Mouse (Mus musculus): ENCODE results near the gene Gm49387. TPM values are rescaled to one million over a fixed set of nuclear protein-coding genes. Genes with fewer than 3 reads are reported as not detected.
A peak's percentile ranks its signal among the peaks of the same experiment; 100 is the strongest.
"Not testable (repeated sequence)": the region's sequence is repeated elsewhere in the genome, so short reads cannot be mapped to it uniquely, and the experiment has no call there.

The Gm49387 gene
- polyA plus RNA-seq, 1 experiment, result not detected

- TF ChIP-seq CTCF (IDR thresholded peaks at IDR 0.05; ENCODE audit: extremely low read depth, insufficient read depth, low read length) (no peak), POLR2A (IDR thresholded peaks at IDR 0.05; ENCODE audit: extremely low read depth, insufficient read depth, low read length) (no peak)
- no peaks in the 10 kb centered on the region for H3K4me1 ChIP-seq (ENCODE audit: control insufficient read depth, insufficient read depth, low read length)
- H3K27ac ChIP-seq (ENCODE audit: insufficient read depth, low read length), result no peak overlapping the region
- no peak overlapping the region for H3K4me3 ChIP-seq (ENCODE audit: insufficient read depth, low read length)
Measured at GRCm38 (mm10) chr14:31613671-31614070, 27.0 kb downstream of the Gm49387 start.

- H3K4me1 ChIP-seq (ENCODE audit: control insufficient read depth, insufficient read depth, low read length), result no peaks in the 10 kb centered on the region
- H3K4me3 ChIP-seq (ENCODE audit: insufficient read depth, low read length), result no peak overlapping the region
- H3K27ac ChIP-seq (ENCODE audit: insufficient read depth, low read length), result no peak overlapping the region
- TF ChIP-seq CTCF (IDR thresholded peaks at IDR 0.05; ENCODE audit: extremely low read depth, insufficient read depth, low read length) (no peak), POLR2A (IDR thresholded peaks at IDR 0.05; ENCODE audit: extremely low read depth, insufficient read depth, low read length) (no peak)
Measured at GRCm38 (mm10) chr14:31611986-31612385, 28.7 kb downstream of the Gm49387 start.

DNA sequence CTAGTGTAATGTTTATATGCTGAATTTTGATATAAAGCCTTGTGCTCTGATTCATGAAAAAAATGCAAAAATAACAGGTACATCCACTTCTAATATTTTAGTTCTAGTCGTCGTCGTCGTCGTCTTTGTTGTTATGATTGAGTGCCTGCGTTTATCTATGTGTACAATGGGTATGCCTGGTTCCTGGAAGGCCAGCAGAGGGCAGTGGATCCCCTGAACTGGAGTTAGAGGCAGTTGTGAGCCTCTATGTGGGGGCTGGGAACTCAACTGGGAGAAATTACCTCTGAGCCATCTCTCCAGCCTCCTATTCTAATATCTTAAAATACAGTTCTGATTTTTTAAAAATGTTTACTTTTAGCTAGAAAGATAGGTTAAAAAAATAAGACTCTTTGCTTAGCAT, 35.2 kb downstream of the Gm49387 start:
- Histone ChIP-seq H3K27ac (ENCODE audit: insufficient read depth, low read length) (no peak overlapping the region), H3K4me1 (ENCODE audit: control insufficient read depth, insufficient read depth, low read length) (no peaks in the 10 kb centered on the region), H3K4me3 (ENCODE audit: insufficient read depth, low read length) (no peak overlapping the region)
- 0 out of 2 replicates have a peak, but pooled peaks have one; percentile 7 for TF ChIP-seq CTCF (IDR thresholded peaks at IDR 0.05; ENCODE audit: extremely low read depth, insufficient read depth, low read length)
- no peak for TF ChIP-seq POLR2A (IDR thresholded peaks at IDR 0.05; ENCODE audit: extremely low read depth, insufficient read depth, low read length)

DNA sequence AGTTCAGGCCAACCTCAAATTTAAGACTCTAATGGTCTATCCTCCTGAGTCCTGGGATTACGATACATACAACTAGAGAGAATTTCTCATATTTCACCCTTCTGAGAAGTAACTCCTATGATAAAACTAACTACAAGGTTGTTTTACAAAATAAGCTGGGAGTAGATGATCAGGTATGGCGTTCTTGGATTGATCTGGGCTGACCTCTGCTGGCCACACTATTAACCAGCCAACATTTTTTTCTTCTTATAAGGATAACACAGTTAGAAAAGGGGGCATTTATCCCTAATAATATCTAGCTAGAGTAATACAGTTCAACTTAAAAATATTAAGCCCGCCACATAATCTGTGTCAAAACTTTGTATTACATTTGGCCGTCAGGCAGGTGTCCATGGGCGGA, 35.8 kb downstream of the Gm49387 start:
- Histone ChIP-seq H3K4me1 (ENCODE audit: control insufficient read depth, insufficient read depth, low read length) (no peaks in the 10 kb centered on the region), H3K27ac (ENCODE audit: insufficient read depth, low read length) (no peak overlapping the region), H3K4me3 (ENCODE audit: insufficient read depth, low read length) (no peak overlapping the region)
- TF ChIP-seq POLR2A (IDR thresholded peaks at IDR 0.05; ENCODE audit: extremely low read depth, insufficient read depth, low read length) (no peak), CTCF (IDR thresholded peaks at IDR 0.05; ENCODE audit: extremely low read depth, insufficient read depth, low read length) (peak; percentile 38; the same call in 1 of the 2 replicates)

DNA sequence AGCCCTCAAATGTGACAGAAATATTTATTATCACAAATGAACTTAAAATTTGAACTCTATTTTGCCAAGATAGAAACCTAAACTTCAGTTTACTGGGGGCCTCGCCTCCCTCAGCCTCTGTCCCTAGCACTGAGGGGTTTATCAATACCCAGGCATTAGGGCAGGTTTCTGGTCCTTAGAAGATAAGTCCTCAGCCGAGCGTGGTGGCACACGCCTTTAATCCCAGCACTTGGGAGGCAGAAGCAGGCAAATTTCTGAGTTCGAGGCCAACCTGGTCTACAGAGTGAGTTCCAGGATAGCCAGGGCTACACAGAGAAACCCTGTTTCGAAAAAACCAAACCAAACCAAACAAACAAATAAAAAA, 38.1 kb downstream of the Gm49387 start:
- not testable (repeated sequence) for H3K27ac ChIP-seq (ENCODE audit: insufficient read depth, low read length); H3K4me3 ChIP-seq (ENCODE audit: insufficient read depth, low read length); H3K4me1 ChIP-seq (ENCODE audit: control insufficient read depth, insufficient read depth, low read length)

DNA sequence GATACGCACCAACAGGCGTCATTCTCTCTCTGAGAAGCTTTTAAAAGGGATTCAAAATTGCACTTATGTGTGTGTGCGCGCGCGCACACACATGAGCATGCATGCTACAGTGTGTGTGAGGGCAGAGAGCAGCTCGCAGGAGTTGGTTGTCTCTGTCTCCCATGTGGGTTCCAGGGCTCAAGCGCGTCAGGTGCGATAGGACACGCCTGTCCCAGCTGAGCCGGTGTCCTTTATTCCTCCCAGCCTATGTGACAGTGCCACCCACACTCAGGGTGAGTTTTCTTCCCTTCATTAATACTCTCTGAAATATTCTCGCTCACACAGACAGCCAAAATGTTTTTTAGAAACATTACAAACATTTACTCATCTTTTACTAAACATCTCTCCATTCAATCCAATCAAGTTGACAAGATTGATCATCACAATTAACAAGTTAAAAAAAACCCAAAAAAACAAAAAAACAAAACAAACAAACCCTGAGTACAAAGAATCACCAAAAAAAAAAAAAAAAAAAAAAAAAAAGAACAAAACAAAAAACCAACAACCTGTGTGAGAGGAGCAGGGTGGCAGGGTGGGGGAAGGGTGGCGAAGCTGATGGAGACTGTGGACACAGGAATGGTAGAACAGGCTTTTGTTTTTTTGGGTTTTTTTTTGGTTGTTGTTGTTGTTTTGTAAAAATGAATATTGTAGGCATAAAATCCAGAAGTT, 38.6 kb downstream of the Gm49387 start:
- H3K4me1 ChIP-seq (ENCODE audit: control insufficient read depth, insufficient read depth, low read length), result no peaks in the 10 kb centered on the region
- no peak overlapping the region for H3K27ac ChIP-seq (ENCODE audit: insufficient read depth, low read length)
- no peak for TF ChIP-seq CTCF (IDR thresholded peaks at IDR 0.05; ENCODE audit: extremely low read depth, insufficient read depth, low read length)
- no peak for TF ChIP-seq POLR2A (IDR thresholded peaks at IDR 0.05; ENCODE audit: extremely low read depth, insufficient read depth, low read length)
- H3K4me3 ChIP-seq (ENCODE audit: insufficient read depth, low read length), result no peak overlapping the region

GRCm38 (mm10) chr14:31597446-31597845, 43.2 kb downstream of the Gm49387 start:
- H3K27ac ChIP-seq (ENCODE audit: insufficient read depth, low read length), result no peak overlapping the region
- no peaks in the 10 kb centered on the region for H3K4me1 ChIP-seq (ENCODE audit: control insufficient read depth, insufficient read depth, low read length)
- no peak for TF ChIP-seq CTCF (IDR thresholded peaks at IDR 0.05; ENCODE audit: extremely low read depth, insufficient read depth, low read length)
- TF ChIP-seq POLR2A (IDR thresholded peaks at IDR 0.05; ENCODE audit: extremely low read depth, insufficient read depth, low read length), result no peak
- no peak overlapping the region for H3K4me3 ChIP-seq (ENCODE audit: insufficient read depth, low read length)

DNA sequence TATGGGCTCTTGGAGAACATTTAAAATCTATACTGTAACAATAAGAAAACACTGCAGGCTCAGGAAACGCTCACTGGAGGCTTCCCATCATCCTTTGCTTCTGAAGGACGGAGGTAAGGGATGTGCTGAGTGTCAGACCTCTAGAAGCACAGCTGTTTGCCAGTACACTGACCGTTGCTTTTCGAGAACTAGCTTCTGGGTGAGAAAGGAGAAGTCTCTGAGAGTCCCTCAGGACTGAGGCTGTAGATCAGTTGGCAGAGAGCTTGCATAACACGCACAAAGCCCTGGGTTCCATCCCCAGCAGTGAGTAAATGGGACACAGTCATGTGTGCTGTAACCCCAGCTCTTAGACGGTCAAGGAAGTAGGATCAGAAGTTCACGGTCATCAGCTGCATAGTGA, 44.3 kb downstream of the Gm49387 start:
- Histone ChIP-seq H3K4me3 (ENCODE audit: insufficient read depth, low read length) (no peak overlapping the region), H3K27ac (ENCODE audit: insufficient read depth, low read length) (no peak overlapping the region), H3K4me1 (ENCODE audit: control insufficient read depth, insufficient read depth, low read length) (no peaks in the 10 kb centered on the region)
- TF ChIP-seq POLR2A (IDR thresholded peaks at IDR 0.05; ENCODE audit: extremely low read depth, insufficient read depth, low read length) (no peak), CTCF (IDR thresholded peaks at IDR 0.05; ENCODE audit: extremely low read depth, insufficient read depth, low read length) (no peak)

DNA sequence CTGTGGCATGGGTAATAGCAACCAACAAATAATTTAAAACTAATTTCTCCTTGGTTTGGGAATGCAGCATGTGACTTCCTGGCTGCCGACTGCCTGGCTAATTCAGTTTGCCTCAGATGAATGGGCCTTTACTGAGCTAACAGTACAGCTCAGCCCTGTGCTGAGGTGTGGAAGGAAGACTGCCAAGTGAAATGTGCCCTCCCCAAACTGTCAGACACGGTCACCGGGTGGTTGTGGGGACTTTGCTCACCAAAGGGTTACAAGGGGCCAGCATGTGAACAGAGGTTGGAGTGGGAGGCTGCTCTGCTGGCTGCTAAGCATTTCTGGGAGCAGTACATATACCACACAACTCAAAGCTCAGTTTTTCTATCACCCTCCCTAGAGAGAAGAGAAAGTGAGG, 46.0 kb downstream of the Gm49387 start:
- TF ChIP-seq POLR2A (IDR thresholded peaks at IDR 0.05; ENCODE audit: extremely low read depth, insufficient read depth, low read length) (no peak), CTCF (IDR thresholded peaks at IDR 0.05; ENCODE audit: extremely low read depth, insufficient read depth, low read length) (no peak)
- no peak overlapping the region for H3K27ac ChIP-seq (ENCODE audit: insufficient read depth, low read length)

GRCm38 (mm10) chr14:31593036-31593435, 47.6 kb downstream of the Gm49387 start:
- Histone ChIP-seq H3K4me1 (ENCODE audit: control insufficient read depth, insufficient read depth, low read length) (no peaks in the 10 kb centered on the region), H3K4me3 (ENCODE audit: insufficient read depth, low read length) (no peak overlapping the region), H3K27ac (ENCODE audit: insufficient read depth, low read length) (no peak overlapping the region)
- TF ChIP-seq POLR2A (IDR thresholded peaks at IDR 0.05; ENCODE audit: extremely low read depth, insufficient read depth, low read length) (no peak), CTCF (IDR thresholded peaks at IDR 0.05; ENCODE audit: extremely low read depth, insufficient read depth, low read length) (no peak)

More for the DNA sequence above, 46.0 kb downstream of the Gm49387 start:
- H3K4me3 ChIP-seq (ENCODE audit: insufficient read depth, low read length), result no peak overlapping the region
- no peaks in the 10 kb centered on the region for H3K4me1 ChIP-seq (ENCODE audit: control insufficient read depth, insufficient read depth, low read length)
